Mouse (Mus musculus) forebrain, embryonic 14.5 days (tissue): ENCODE data around the gene Mri1. TPM values are rescaled to one million over a fixed set of nuclear protein-coding genes. Genes with fewer than 3 reads are reported as not detected.
"Not testable (repeated sequence)": the region's sequence is repeated elsewhere in the genome, so short reads cannot be mapped to it uniquely, and the experiment has no call there.

Source experiments
- ATAC-seq: fragments of 200-750 bp; cut with Nextera tagmentation; 2 replicates; pipeline ENCODE4 v1.8.0; 2017; ENCODE audit warnings: mild to moderate bottlenecking, moderate library complexity
- DNase-seq: peaks from one replicate; pipeline ENCODE4 v3.0.0-alpha.2; 2015; ENCODE audit warnings: low spot score
- H3K27ac ChIP-seq: fragments of 300-500 bp; sonication (generic); 2 replicates; pipeline ENCODE4 v1.5.1; 2014; ENCODE audit warnings: low read depth, mild to moderate bottlenecking, control low read depth, low read length, moderate library complexity
- H3K27me3 ChIP-seq: fragments of 300-500 bp; sonication (generic); replicated peaks from 2 replicates; pipeline ENCODE4 v1.6.1; 2014; ENCODE audit warnings: low read length, control low read depth, mixed read lengths; ENCODE audit not compliant: control insufficient read depth, insufficient read depth
- H3K36me3 ChIP-seq: fragments of 300-500 bp; sonication (generic); 2 replicates; pipeline ENCODE4 v1.6.1; 2014; ENCODE audit warnings: low read length, control low read depth; ENCODE audit not compliant: control insufficient read depth, insufficient read depth
- H3K4me1 ChIP-seq: fragments of 300-500 bp; sonication (generic); 2 replicates; pipeline ENCODE4 v1.6.1; 2014; ENCODE audit warnings: antibody characterized with exemption, low read length, control low read depth; ENCODE audit not compliant: control insufficient read depth, insufficient read depth
- H3K4me2 ChIP-seq: fragments of 300-500 bp; sonication (generic); 2 replicates; pipeline ENCODE4 v1.6.1; 2014; ENCODE audit warnings: mild to moderate bottlenecking, control low read depth, low read length
- H3K4me3 ChIP-seq: fragments of 300-500 bp; sonication (generic); 2 replicates; pipeline ENCODE4 v1.5.1; 2014; ENCODE audit warnings: low read depth, low read length, control low read depth
- H3K9ac ChIP-seq: fragments of 300-500 bp; sonication (generic); 2 replicates; pipeline ENCODE4 v1.6.1; 2014; ENCODE audit warnings: mild to moderate bottlenecking, low read length, control low read depth, moderate library complexity
- H3K9me3 ChIP-seq: fragments of 300-500 bp; sonication (generic); replicated peaks from 2 replicates; pipeline ENCODE4 v1.6.1; 2016; ENCODE audit warnings: low read length, control low read depth, mixed read lengths; ENCODE audit not compliant: control insufficient read depth
- WGBS: fragments of 180-500 bp; shearing (Covaris S2); extraction: QIAGEN DNeasy Blood & Tissue Kit; methylation state at CpG from one replicate; pipeline ENCODE4 v1.1.7; 2014; 5-methylcytosine and 5-hydroxymethylcytosine counted together
- polyA plus RNA-seq: library from polyadenylated mRNA; unstranded; fragments of >200 nt; fragmentation: Nextera tagmentation; extraction: Ambion mirVana; gene quantifications from 2 replicates; pipeline ENCODE4 v1.2.1, GENCODE M21; 2014

The Mri1 gene
- 43.6 and 48.8 TPM in 2 replicates for polyA plus RNA-seq

GRCm38 (mm10) chr8:84256822-84257610 is at the start of gene Mri1:
Gene Mri1, minus strand, starts transcription at chr8:84257326.
- Histone ChIP-seq H3K4me3 (peak within 1 kb of the TSS; percentile 76), H3K27me3 (no peaks in the 10 kb centered on the region), H3K36me3 (peaks cover 72% of the 10 kb centered on the region), H3K9ac (peak within 1 kb of the TSS; percentile 84), H3K4me1 (peaks cover 11% of the 10 kb centered on the region), H3K27ac (peak within 1 kb of the TSS; percentile 84), H3K4me2 (peak within 1 kb of the TSS; percentile 95), H3K9me3 (no peaks in the 10 kb centered on the region)
- DNase-seq (peak; percentile 96), ATAC-seq (peak; percentile 95)
- under 1% methylated on average over 64 of the region's 64 CpGs for WGBS

GRCm38 (mm10) chr8:84303951-84304350 is 46.8 kb upstream of the Mri1 start:
- Histone ChIP-seq H3K9me3 (no peaks in the 10 kb centered on the region), H3K27me3 (no peaks in the 10 kb centered on the region), H3K4me2 (no peak overlapping the region), H3K4me1 (no peaks in the 10 kb centered on the region), H3K9ac (no peak overlapping the region), H3K4me3 (no peak overlapping the region), H3K36me3 (no peaks in the 10 kb centered on the region), H3K27ac (no peak overlapping the region)
- DNase-seq (no peak), ATAC-seq (no peak)
- 92% methylated on average over 2 of the region's 2 CpGs for WGBS

GRCm38 (mm10) chr8:84297029-84297785 is 40.1 kb upstream of the Mri1 start:
- WGBS = 64% methylated on average over 5 of the region's 5 CpGs
- Histone ChIP-seq H3K4me1 (no peaks in the 10 kb centered on the region), H3K27me3 (no peaks in the 10 kb centered on the region), H3K27ac (no peak overlapping the region), H3K4me3 (no peak overlapping the region), H3K9me3 (no peaks in the 10 kb centered on the region), H3K9ac (no peak overlapping the region), H3K36me3 (no peaks in the 10 kb centered on the region), H3K4me2 (no peak overlapping the region)
- ATAC-seq (no peak), DNase-seq (no peak)

GRCm38 (mm10) chr8:84291688-84292087 is 34.6 kb upstream of the Mri1 start:
- H3K4me2 ChIP-seq = no peak overlapping the region
- DNase-seq (peak; percentile 83), ATAC-seq (no peak)
- H3K9me3 ChIP-seq = no peaks in the 10 kb centered on the region
- 24% methylated on average over 8 of the region's 8 CpGs for WGBS
- H3K27ac ChIP-seq = no peak overlapping the region
- no peaks in the 10 kb centered on the region for H3K4me1 ChIP-seq
- H3K9ac ChIP-seq = no peak overlapping the region
- no peak overlapping the region for H3K4me3 ChIP-seq
- no peaks in the 10 kb centered on the region for H3K36me3 ChIP-seq
- no peaks in the 10 kb centered on the region for H3K27me3 ChIP-seq

- H3K4me2 ChIP-seq = no peak overlapping the region
- H3K4me3 ChIP-seq = no peak overlapping the region
- WGBS = 63% methylated on average over 5 of the region's 5 CpGs
Measured at GRCm38 (mm10) chr8:84291086-84291485, 34.0 kb upstream of the Mri1 start.

GRCm38 (mm10) chr8:84288892-84289291 is 31.8 kb upstream of the Mri1 start:
- Histone ChIP-seq H3K4me1 (no peaks in the 10 kb centered on the region), H3K4me2 (no peak overlapping the region), H3K9ac (no peak overlapping the region), H3K27ac (no peak overlapping the region), H3K4me3 (no peak overlapping the region), H3K9me3 (no peaks in the 10 kb centered on the region), H3K27me3 (no peaks in the 10 kb centered on the region), H3K36me3 (no peaks in the 10 kb centered on the region)
- ATAC-seq (no peak), DNase-seq (no peak)
- 55% methylated on average over 2 of the region's 2 CpGs for WGBS

More at GRCm38 (mm10) chr8:84291086-84291485, 34.0 kb upstream of the Mri1 start:
- Histone ChIP-seq H3K27ac (no peak overlapping the region), H3K9ac (no peak overlapping the region), H3K27me3 (no peaks in the 10 kb centered on the region), H3K9me3 (no peaks in the 10 kb centered on the region), H3K4me1 (no peaks in the 10 kb centered on the region), H3K36me3 (no peaks in the 10 kb centered on the region)
- ATAC-seq = no peak
- DNase-seq = no peak

- ATAC-seq, H3K4me1 ChIP-seq, H3K27me3 ChIP-seq, H3K9me3 ChIP-seq, H3K36me3 ChIP-seq, H3K4me3 ChIP-seq, H3K9ac ChIP-seq, H3K4me2 ChIP-seq, H3K27ac ChIP-seq: not testable (repeated sequence)
- DNase-seq = peak; percentile 37
- WGBS = 53% methylated on average over 4 of the region's 5 CpGs
Measured at GRCm38 (mm10) chr8:84285665-84286064, 28.5 kb upstream of the Mri1 start.

GRCm38 (mm10) chr8:84284608-84285063 is 27.5 kb upstream of the Mri1 start:
- no peak overlapping the region for H3K27ac ChIP-seq
- H3K4me1 ChIP-seq = no peaks in the 10 kb centered on the region
- H3K9ac ChIP-seq = no peak overlapping the region
- H3K4me3 ChIP-seq = no peak overlapping the region
- no peaks in the 10 kb centered on the region for H3K9me3 ChIP-seq
- no peak for ATAC-seq
- no peaks in the 10 kb centered on the region for H3K27me3 ChIP-seq
- H3K36me3 ChIP-seq = no peaks in the 10 kb centered on the region
- no peak overlapping the region for H3K4me2 ChIP-seq
- 45% methylated on average over 9 of the region's 9 CpGs for WGBS
- DNase-seq = no peak

GRCm38 (mm10) chr8:84280777-84281176 is 23.7 kb upstream of the Mri1 start:
- no peak overlapping the region for H3K4me2 ChIP-seq
- WGBS = 84% methylated on average over 10 of the region's 10 CpGs
- no peaks in the 10 kb centered on the region for H3K9me3 ChIP-seq

More at GRCm38 (mm10) chr8:84280777-84281176, 23.7 kb upstream of the Mri1 start:
- H3K9ac ChIP-seq = no peak overlapping the region
- H3K4me3 ChIP-seq = no peak overlapping the region
- H3K36me3 ChIP-seq = no peaks in the 10 kb centered on the region
- no peaks in the 10 kb centered on the region for H3K4me1 ChIP-seq
- no peak for ATAC-seq
- no peak overlapping the region for H3K27ac ChIP-seq
- no peak for DNase-seq
- no peaks in the 10 kb centered on the region for H3K27me3 ChIP-seq
